Mouse (Mus musculus): ENCODE results near the gene Pigu.

DNA sequence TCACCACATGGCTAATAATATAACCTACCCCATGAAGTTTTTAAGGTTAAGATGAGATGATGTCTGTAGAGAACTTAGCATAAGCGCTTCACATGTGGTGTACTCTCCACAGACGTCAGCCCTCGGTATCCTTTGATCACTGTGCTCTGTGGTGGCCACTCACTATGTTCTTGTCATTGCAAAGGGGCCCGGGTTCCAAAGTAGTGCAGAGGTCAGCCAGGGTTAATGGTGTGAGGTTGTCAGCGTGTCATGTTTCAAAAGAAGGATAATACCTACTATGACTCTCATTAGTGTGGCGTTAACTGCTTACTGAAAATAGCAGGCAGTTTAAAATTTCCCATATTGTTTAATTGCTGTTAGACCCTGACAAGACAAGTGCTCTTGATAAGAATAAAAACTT lies 43.6 kb downstream of the Pigu start:
- TF ChIP-seq POLR2A (IDR thresholded peaks at IDR 0.05; ENCODE audit: extremely low read depth, insufficient read depth, low read length) (no peak), CTCF (IDR thresholded peaks at IDR 0.05; ENCODE audit: extremely low read depth, insufficient read depth, low read length) (no peak)
